Mouse (Mus musculus) erythroblast, embryonic 14.5 days (primary cell): Measurements from ENCODE around the gene Rhag.

Experiments used
- GATA1 ChIP-seq: IDR thresholded peaks from 2 replicates; pipeline ENCODE4 v1.6.1; 2012; ENCODE audit warnings: low read length, inconsistent platforms, mixed read lengths
- TAL1 ChIP-seq: IDR thresholded peaks from 3 replicates; pipeline ENCODE4 v1.6.1; 2012; ENCODE audit warnings: low read length, inconsistent platforms, mixed read lengths

DNA sequence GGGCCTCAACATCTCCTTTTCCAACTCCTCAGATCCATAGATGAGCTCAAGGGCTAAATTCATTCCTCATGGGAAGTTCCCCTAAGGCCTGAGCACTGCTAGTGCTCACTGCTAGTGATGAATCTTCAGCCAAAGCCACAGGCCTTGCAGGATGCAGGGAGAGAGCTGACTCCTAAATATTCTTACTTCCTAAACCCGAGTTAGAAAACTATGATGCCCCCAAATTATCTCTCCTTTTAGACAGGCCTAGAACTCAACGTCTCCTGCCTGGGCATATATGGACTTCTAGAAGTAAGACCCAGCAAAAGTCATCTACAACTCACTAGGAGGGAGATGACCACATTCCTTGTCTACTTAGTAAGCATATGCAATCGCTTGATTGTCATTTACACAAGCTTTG lies 66.8 kb downstream of the Rhag start:
- no peak for TF ChIP-seq TAL1
- TF ChIP-seq GATA1: no peak
